Mouse (Mus musculus) forebrain, embryonic 15.5 days (tissue): ENCODE results near the gene Akr1b8. TPM values are rescaled to one million over a fixed set of nuclear protein-coding genes. Genes with fewer than 3 reads are reported as not detected.
"Not testable (repeated sequence)": the region's sequence is repeated elsewhere in the genome, so short reads cannot be mapped to it uniquely, and the experiment has no call there.

Experiments
- ATAC-seq: fragments of 200-750 bp; cut with Nextera tagmentation; replicated peaks from 2 replicates; pipeline ENCODE4 v1.8.0; 2017; ENCODE audit warnings: mild to moderate bottlenecking, moderate TSS enrichment, moderate library complexity
- H3K27ac ChIP-seq: fragments of 300-500 bp; sonication (generic); replicated peaks from 2 replicates; pipeline ENCODE4 v1.5.1; 2015; ENCODE audit warnings: mild to moderate bottlenecking, inconsistent platforms
- H3K27me3 ChIP-seq: fragments of 300-500 bp; sonication (generic); 2 replicates; pipeline ENCODE4 v1.6.1; 2015; ENCODE audit warnings: inconsistent platforms
- H3K36me3 ChIP-seq: fragments of 300-500 bp; sonication (generic); 2 replicates; pipeline ENCODE4 v1.6.1; 2015; ENCODE audit warnings: mild to moderate bottlenecking, inconsistent platforms
- H3K4me1 ChIP-seq: fragments of 300-500 bp; sonication (generic); 2 replicates; pipeline ENCODE4 v1.6.1; 2015; ENCODE audit warnings: inconsistent platforms
- H3K4me2 ChIP-seq: fragments of 300-500 bp; sonication (generic); replicated peaks from 2 replicates; pipeline ENCODE4 v1.6.1; 2015; ENCODE audit warnings: mild to moderate bottlenecking, inconsistent platforms
- H3K4me3 ChIP-seq: fragments of 300-500 bp; sonication (generic); 2 replicates; pipeline ENCODE4 v1.5.1; 2015; ENCODE audit warnings: mild to moderate bottlenecking, inconsistent platforms
- H3K9ac ChIP-seq: fragments of 300-500 bp; sonication (generic); replicated peaks from 2 replicates; pipeline ENCODE4 v1.6.1; 2015; ENCODE audit warnings: mild to moderate bottlenecking, inconsistent platforms
- H3K9me3 ChIP-seq: fragments of 300-500 bp; sonication (generic); 2 replicates; pipeline ENCODE4 v1.6.1; 2016; ENCODE audit warnings: inconsistent platforms
- WGBS: fragments of 180-500 bp; shearing (Covaris S2); methylation state at CpG from one replicate; pipeline ENCODE4 v1.1.7; 2015; ENCODE audit warnings: mixed read lengths; 5-methylcytosine and 5-hydroxymethylcytosine counted together
- polyA plus RNA-seq: library from polyadenylated mRNA; unstranded; fragments of >200 nt; fragmentation: Nextera tagmentation; extraction: Ambion mirVana; gene quantifications from 2 replicates; pipeline ENCODE4 v1.2.1, GENCODE M21; 2015

The Akr1b8 gene
- polyA plus RNA-seq, 1 experiment from 2014 or later, result 2.2 TPM

DNA sequence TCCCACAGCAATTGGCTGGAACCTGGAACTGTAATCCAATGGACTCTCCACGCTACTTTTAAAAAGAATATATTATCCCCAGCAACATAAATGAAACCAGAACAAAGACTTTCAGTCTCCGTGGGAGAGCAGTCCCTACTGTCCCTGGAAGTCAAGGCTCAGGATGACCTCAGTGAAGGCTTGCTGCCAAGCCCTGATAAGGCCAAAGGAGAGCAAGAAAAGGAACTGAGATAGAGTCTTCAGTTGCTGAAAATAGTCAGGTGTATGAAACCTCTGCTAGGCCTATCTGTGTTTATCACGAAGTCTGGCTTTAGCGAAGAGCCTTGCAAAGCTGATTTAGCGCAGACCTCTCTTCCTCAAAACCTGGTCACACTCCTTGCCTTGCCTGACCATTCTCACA is 22.5 kb upstream of the Akr1b8 start:
- Histone ChIP-seq H3K9ac (no peak overlapping the region), H3K4me2 (no peak overlapping the region), H3K27ac (no peak overlapping the region), H3K27me3 (no peaks in the 10 kb centered on the region), H3K4me3 (no peak overlapping the region), H3K9me3 (no peaks in the 10 kb centered on the region), H3K36me3 (no peaks in the 10 kb centered on the region), H3K4me1 (no peaks in the 10 kb centered on the region)
- no peak for ATAC-seq
- WGBS, result 87% methylated on average over 5 of the region's 5 CpGs

DNA sequence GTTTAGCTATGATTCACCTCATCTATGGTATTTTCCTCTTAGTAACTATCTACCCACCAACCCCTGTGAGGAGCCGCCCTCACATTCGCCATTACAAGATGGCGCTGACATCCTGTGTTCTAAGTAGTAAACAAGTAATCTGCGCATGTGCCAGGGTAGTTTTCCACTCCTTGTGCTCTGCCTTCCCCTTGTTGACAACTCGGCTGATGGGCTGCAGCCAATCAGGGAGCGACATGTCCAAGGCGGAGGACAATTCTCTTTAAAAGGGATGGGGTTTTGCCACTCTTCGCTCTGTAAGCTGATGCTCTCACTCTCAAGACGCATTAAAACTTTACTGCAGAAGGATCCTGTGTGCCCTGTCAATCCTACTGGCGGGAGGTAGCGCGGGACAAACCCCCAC is 22.1 kb upstream of the Akr1b8 start:
- not testable (repeated sequence) for H3K36me3 ChIP-seq, H3K4me2 ChIP-seq, H3K9ac ChIP-seq, H3K27ac ChIP-seq, H3K9me3 ChIP-seq, ATAC-seq, H3K4me3 ChIP-seq, H3K4me1 ChIP-seq, H3K27me3 ChIP-seq
- WGBS, result 88% methylated on average over 12 of the region's 12 CpGs

GRCm38 (mm10) chr6:34334673-34335072 is 19.2 kb upstream of the Akr1b8 start:
- Histone ChIP-seq H3K4me2 (no peak overlapping the region), H3K4me3 (no peak overlapping the region), H3K9ac (no peak overlapping the region), H3K27me3 (no peaks in the 10 kb centered on the region), H3K27ac (no peak overlapping the region), H3K4me1 (no peaks in the 10 kb centered on the region), H3K36me3 (no peaks in the 10 kb centered on the region), H3K9me3 (no peaks in the 10 kb centered on the region)
- no peak for ATAC-seq
- 85% methylated on average over 5 of the region's 5 CpGs for WGBS

DNA sequence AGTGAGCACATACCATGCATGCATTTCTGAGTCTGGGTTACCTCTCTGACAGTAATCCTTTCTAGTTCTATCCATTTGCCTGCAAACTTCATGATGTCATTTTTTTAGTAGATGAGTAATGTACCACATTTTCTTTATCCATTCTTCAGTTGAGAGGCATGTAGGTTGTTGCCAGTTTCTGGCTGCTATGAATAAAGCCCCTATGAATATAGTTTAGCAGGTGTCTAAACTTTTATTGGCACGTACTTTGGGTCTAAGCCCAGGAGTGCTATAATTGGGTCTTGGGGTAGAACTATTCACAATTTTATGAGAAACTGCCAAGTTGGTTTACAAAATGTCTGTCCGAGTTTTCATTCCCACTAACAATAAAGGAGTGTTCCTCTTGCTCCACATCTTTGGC is 16.1 kb upstream of the Akr1b8 start:
- H3K4me2 ChIP-seq, result no peak overlapping the region
- no peaks in the 10 kb centered on the region for H3K9me3 ChIP-seq
- H3K4me3 ChIP-seq, result no peak overlapping the region
- no peak overlapping the region for H3K27ac ChIP-seq
- ATAC-seq, result no peak
- no peaks in the 10 kb centered on the region for H3K4me1 ChIP-seq
- no peaks in the 10 kb centered on the region for H3K36me3 ChIP-seq
- 68% methylated on average over 2 of the region's 2 CpGs for WGBS
- H3K9ac ChIP-seq, result no peak overlapping the region
- no peaks in the 10 kb centered on the region for H3K27me3 ChIP-seq

DNA sequence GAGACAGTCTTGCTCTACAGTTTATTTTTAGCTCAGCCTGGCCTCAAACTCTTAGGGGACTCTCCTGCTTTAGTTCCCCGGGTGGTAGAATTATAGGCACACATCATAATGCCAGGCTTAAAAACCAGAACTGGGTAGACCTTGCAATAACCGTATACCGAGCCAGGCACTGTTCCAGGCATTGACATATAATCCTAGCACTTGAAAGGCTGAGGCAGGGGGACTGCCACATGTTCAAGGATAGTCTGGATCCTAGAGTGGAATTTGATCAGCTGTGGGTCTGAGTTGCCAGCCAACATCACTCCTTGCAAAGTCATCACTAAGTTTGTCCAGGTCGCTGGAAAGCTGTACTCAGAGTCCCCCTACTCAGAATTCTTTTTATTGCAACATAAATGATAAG is 11.9 kb upstream of the Akr1b8 start:
- Histone ChIP-seq H3K27ac (no peak overlapping the region), H3K4me2 (no peak overlapping the region), H3K4me1 (no peaks in the 10 kb centered on the region), H3K27me3 (no peaks in the 10 kb centered on the region), H3K9me3 (no peaks in the 10 kb centered on the region), H3K4me3 (no peak overlapping the region), H3K9ac (no peak overlapping the region), H3K36me3 (no peaks in the 10 kb centered on the region)
- no peak for ATAC-seq
- WGBS, result 88% methylated on average over 4 of the region's 4 CpGs

GRCm38 (mm10) chr6:34342476-34342875 is 11.4 kb upstream of the Akr1b8 start:
- H3K36me3 ChIP-seq, result no peaks in the 10 kb centered on the region
- H3K27ac ChIP-seq, result no peak overlapping the region
- H3K27me3 ChIP-seq, result no peaks in the 10 kb centered on the region
- no peaks in the 10 kb centered on the region for H3K9me3 ChIP-seq
- no peak overlapping the region for H3K9ac ChIP-seq
- WGBS, result 95% methylated on average over 2 of the region's 2 CpGs
- H3K4me3 ChIP-seq, result no peak overlapping the region
- H3K4me1 ChIP-seq, result no peaks in the 10 kb centered on the region
- no peak for ATAC-seq
- H3K4me2 ChIP-seq, result no peak overlapping the region

DNA sequence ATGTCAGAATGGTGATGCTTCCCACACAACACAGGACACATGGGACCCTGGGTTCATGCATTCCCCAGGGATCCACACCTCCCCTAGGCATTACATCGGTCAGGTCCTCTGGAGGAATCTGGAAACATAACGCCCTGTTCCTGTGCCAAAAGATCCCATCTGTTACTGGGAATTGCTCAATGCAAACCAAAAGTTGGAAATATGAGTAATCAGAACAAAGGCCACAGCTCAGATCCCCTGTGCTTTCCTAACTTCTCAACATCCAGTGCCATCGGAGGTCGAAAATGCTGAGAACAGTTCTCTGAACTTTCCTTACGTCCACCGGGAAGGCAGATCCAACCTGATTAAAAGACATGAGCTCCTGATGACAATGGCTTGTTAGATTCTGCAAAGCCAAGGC is 10.5 kb upstream of the Akr1b8 start:
- ATAC-seq, result no peak
- H3K9me3 ChIP-seq, result no peaks in the 10 kb centered on the region
- H3K4me2 ChIP-seq, result no peak overlapping the region
- no peak overlapping the region for H3K27ac ChIP-seq
- H3K4me3 ChIP-seq, result no peak overlapping the region
- no peaks in the 10 kb centered on the region for H3K36me3 ChIP-seq
- H3K9ac ChIP-seq, result no peak overlapping the region
- H3K27me3 ChIP-seq, result no peaks in the 10 kb centered on the region
- WGBS, result 82% methylated on average over 6 of the region's 6 CpGs
- no peaks in the 10 kb centered on the region for H3K4me1 ChIP-seq

DNA sequence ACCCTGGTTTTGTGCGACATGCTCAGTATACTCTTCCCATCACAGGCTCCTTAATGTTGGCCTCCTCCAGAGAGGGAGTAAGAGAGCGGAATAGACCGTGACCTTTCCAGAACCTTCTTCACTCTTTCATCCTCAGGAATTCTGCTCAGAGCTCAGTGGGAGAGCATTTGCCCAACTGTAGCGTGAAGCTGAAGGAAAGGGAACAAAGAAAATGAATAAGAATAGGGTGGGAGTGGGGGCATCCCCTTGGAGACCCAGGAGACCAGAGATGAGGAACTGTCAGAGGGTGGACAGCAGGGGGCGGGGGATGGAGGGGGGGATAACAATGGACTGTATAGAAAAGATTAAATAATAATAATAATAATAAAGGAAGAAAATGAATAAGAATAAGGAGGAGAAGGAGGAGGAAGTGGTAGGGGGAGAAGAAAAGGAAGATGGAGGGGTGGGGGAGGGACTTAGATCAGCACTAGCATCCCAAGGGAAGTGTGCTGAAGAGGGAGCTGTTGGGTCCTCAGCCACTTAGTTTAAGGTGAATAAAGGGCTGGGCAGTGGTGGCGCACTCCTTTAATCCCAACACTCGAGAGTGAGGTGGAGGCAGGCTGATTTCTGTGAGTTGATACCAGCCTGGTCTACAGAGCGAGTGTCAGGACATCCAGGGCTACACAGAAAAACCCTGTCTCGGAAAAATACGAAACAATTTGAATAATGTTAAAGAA is 9.6 kb upstream of the Akr1b8 start:
- no peak overlapping the region for H3K4me3 ChIP-seq
- WGBS, result 45% methylated on average over 10 of the region's 10 CpGs
- H3K36me3 ChIP-seq, result no peaks in the 10 kb centered on the region
- H3K9ac ChIP-seq, result no peak overlapping the region
- H3K4me1 ChIP-seq, result no peaks in the 10 kb centered on the region
- H3K27ac ChIP-seq, result no peak overlapping the region
- no peaks in the 10 kb centered on the region for H3K27me3 ChIP-seq
- H3K4me2 ChIP-seq, result no peak overlapping the region
- H3K9me3 ChIP-seq, result no peaks in the 10 kb centered on the region
- no peak for ATAC-seq

GRCm38 (mm10) chr6:34344935-34345334 is 9.0 kb upstream of the Akr1b8 start:
- no peaks in the 10 kb centered on the region for H3K36me3 ChIP-seq
- H3K9ac ChIP-seq, result no peak overlapping the region
- H3K4me1 ChIP-seq, result no peaks in the 10 kb centered on the region
- no peaks in the 10 kb centered on the region for H3K27me3 ChIP-seq
- no peak for ATAC-seq
- H3K4me2 ChIP-seq, result no peak overlapping the region
- 17% methylated on average over 9 of the region's 9 CpGs for WGBS
- no peak overlapping the region for H3K4me3 ChIP-seq
- no peaks in the 10 kb centered on the region for H3K9me3 ChIP-seq
- no peak overlapping the region for H3K27ac ChIP-seq

DNA sequence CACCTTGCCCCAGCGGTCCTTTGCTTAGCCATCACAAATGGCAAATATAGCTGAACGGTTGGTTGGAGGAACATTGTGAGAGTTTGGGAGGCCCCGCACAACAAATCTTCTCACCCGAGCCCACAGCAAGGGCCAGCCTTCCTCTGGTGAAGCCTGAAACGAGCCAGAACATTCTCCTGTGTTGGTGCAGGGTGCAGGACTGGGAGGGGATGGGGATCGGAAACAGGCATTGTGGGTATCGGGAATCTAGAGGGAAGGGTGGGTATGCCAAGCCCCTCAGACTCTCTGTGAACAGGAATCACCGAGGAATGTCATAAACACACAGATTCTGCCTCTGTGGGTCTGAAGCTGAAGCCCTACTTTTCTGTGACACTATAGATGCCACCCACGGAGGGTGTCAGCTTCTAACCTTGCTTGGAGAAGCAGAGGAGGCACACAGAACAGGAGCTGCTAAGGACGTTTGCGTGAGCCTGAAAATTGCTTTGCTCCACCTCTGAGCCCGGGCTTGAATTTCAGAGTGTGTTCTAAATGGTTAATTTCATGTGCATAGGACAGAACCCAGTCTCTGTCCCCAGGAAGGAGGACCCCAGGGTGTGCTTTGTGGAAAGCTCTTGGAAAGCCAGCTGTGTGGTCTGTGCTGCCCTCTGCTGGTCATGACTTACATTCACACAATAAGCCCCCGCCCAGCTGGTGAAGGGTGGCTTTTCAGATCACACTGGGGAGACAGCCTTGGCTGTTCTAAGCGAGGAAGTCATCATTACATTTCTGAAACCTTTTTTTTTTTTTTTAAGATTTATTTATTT is 7.6 kb upstream of the Akr1b8 start:
- H3K4me3 ChIP-seq, result no peak overlapping the region
- no peaks in the 10 kb centered on the region for H3K36me3 ChIP-seq
- WGBS, result 49% methylated on average over 14 of the region's 14 CpGs
- no peak overlapping the region for H3K27ac ChIP-seq
- ATAC-seq, result peak; percentile 68
- H3K27me3 ChIP-seq, result no peaks in the 10 kb centered on the region
- no peaks in the 10 kb centered on the region for H3K4me1 ChIP-seq
- H3K9me3 ChIP-seq, result no peaks in the 10 kb centered on the region
- no peak overlapping the region for H3K4me2 ChIP-seq
- H3K9ac ChIP-seq, result no peak overlapping the region

DNA sequence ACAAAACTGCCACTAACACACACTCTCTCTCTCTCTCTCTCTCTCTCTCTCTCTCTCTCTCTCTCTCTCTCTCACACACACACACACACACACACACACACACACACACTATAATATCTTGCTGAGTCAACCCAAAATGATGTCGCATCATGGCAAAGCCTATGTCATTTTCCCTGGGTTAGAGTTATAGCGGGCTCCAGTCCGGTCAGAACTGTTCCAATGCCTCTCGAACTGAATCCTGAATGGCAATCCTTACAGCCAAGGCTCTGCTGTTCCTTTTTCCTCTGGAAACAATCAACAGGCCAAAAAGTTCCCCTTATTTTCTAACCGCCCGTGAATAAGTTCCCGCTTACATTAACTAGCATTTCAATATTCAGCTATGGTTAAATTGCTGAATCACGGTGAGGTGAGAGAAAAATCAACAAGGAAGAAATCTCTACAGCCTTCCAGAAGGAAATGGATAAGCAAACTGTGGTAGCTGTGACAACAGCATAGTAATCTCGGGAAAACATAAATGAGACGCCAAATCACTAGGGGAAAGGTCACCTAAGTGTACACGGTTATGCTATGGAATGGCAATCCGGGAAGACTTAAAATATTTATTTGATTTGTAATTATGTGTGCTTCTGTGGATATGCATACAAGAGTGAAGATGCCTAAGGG is 3.8 kb upstream of the Akr1b8 start:
- H3K9me3 ChIP-seq, result no peaks in the 10 kb centered on the region
- no peak overlapping the region for H3K4me3 ChIP-seq
- H3K27me3 ChIP-seq, result no peaks in the 10 kb centered on the region
- H3K36me3 ChIP-seq, result no peaks in the 10 kb centered on the region
- no peak overlapping the region for H3K9ac ChIP-seq
- peaks cover 12% of the 10 kb centered on the region for H3K4me1 ChIP-seq
- H3K4me2 ChIP-seq, result no peak overlapping the region
- H3K27ac ChIP-seq, result no peak overlapping the region
- ATAC-seq, result no peak
- 92% methylated on average over 12 of the region's 12 CpGs for WGBS

DNA sequence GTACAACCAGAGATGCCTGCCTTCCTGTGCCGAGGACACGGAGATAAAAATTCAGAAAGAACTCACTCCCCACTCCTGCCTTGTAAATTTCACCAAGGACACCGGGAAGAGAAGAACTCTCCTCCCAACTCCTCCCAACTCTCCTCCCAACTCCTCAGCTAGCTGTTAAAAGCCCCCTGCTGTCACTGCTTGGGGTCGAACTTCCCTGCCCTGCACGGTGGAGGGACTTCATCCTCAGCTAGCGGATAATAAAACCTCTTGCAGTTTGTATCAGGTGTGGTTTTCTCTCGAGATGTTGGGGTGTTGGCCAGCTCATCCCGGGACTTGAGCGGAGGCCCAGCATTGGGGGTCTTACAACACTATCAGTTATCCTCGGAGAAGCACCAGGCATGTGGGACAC is 2.4 kb upstream of the Akr1b8 start:
- H3K4me2 ChIP-seq, ATAC-seq: not testable (repeated sequence)
- 46% methylated on average over 10 of the region's 10 CpGs for WGBS

More for the DNA sequence above, 2.4 kb upstream of the Akr1b8 start:
- not testable (repeated sequence) for H3K36me3 ChIP-seq, H3K4me3 ChIP-seq, H3K9ac ChIP-seq, H3K27me3 ChIP-seq, H3K9me3 ChIP-seq, H3K27ac ChIP-seq
- H3K4me1 ChIP-seq, result peaks cover 12% of the 10 kb centered on the region
